Mouse (Mus musculus) forebrain, embryonic 13.5 days (tissue): Measurements from ENCODE around the gene Tnfrsf9. TPM values are rescaled to one million over a fixed set of nuclear protein-coding genes. Genes with fewer than 3 reads are reported as not detected.

ENCODE experiments used
- ATAC-seq: fragments of 200-750 bp; cut with Nextera tagmentation; 2 replicates; pipeline ENCODE4 v1.8.0; 2017
- H3K27ac ChIP-seq: fragments of 300-500 bp; sonication (generic); 2 replicates; pipeline ENCODE4 v1.5.1; 2015; ENCODE audit warnings: inconsistent platforms, mild to moderate bottlenecking, moderate library complexity
- H3K27me3 ChIP-seq: fragments of 300-500 bp; sonication (generic); 2 replicates; pipeline ENCODE4 v1.6.1; 2015; ENCODE audit warnings: mild to moderate bottlenecking, inconsistent platforms
- H3K36me3 ChIP-seq: fragments of 300-500 bp; sonication (generic); 2 replicates; pipeline ENCODE4 v1.6.1; 2015; ENCODE audit warnings: mild to moderate bottlenecking, inconsistent platforms; ENCODE audit not compliant: poor library complexity, severe bottlenecking
- H3K4me1 ChIP-seq: fragments of 300-500 bp; sonication (generic); 2 replicates; pipeline ENCODE4 v1.6.1; 2015; ENCODE audit warnings: inconsistent platforms
- H3K4me2 ChIP-seq: fragments of 300-500 bp; sonication (generic); 2 replicates; pipeline ENCODE4 v1.6.1; 2015; ENCODE audit warnings: inconsistent platforms, mild to moderate bottlenecking, moderate library complexity
- H3K4me3 ChIP-seq: fragments of 300-500 bp; sonication (generic); 2 replicates; pipeline ENCODE4 v1.5.1; 2015; ENCODE audit warnings: mild to moderate bottlenecking, inconsistent platforms
- H3K9ac ChIP-seq: fragments of 300-500 bp; sonication (generic); 2 replicates; pipeline ENCODE4 v1.6.1; 2015; ENCODE audit warnings: mild to moderate bottlenecking, inconsistent platforms
- H3K9me3 ChIP-seq: fragments of 300-500 bp; sonication (generic); replicated peaks from 2 replicates; pipeline ENCODE4 v1.6.1; 2016; ENCODE audit warnings: inconsistent platforms
- WGBS: fragments of 180-500 bp; shearing (Covaris S2); methylation state at CpG from one replicate; pipeline ENCODE4 v1.1.7; 2015; 5-methylcytosine and 5-hydroxymethylcytosine counted together
- polyA plus RNA-seq: library from polyadenylated mRNA; unstranded; fragments of >200 nt; fragmentation: Nextera tagmentation; extraction: Ambion mirVana; gene quantifications from 2 replicates; pipeline ENCODE4 v1.2.1, GENCODE M21; 2015

Tnfrsf9 gene
- polyA plus RNA-seq, 1 experiment from 2014 or later, result 0.13 TPM

- no peak overlapping the region for H3K27ac ChIP-seq
- H3K4me3 ChIP-seq, result no peak overlapping the region
- H3K36me3 ChIP-seq, result no peaks in the 10 kb centered on the region
- no peaks in the 10 kb centered on the region for H3K4me1 ChIP-seq
- H3K27me3 ChIP-seq, result no peaks in the 10 kb centered on the region
- no peak for ATAC-seq
- H3K9me3 ChIP-seq, result no peaks in the 10 kb centered on the region
- WGBS, result 47% methylated on average over 1 of the region's 1 CpGs
- H3K9ac ChIP-seq, result no peak overlapping the region
- no peak overlapping the region for H3K4me2 ChIP-seq
Measured at GRCm38 (mm10) chr4:150975145-150975544, 60.8 kb downstream of the Tnfrsf9 start.

GRCm38 (mm10) chr4:150978156-150978910 lies 64.0 kb downstream of the Tnfrsf9 start:
- H3K36me3 ChIP-seq, result no peaks in the 10 kb centered on the region
- no peak overlapping the region for H3K4me3 ChIP-seq
- WGBS, result 74% methylated on average over 21 of the region's 21 CpGs
- no peak overlapping the region for H3K4me2 ChIP-seq
- H3K4me1 ChIP-seq, result no peaks in the 10 kb centered on the region
- no peak overlapping the region for H3K27ac ChIP-seq
- H3K9ac ChIP-seq, result no peak overlapping the region
- no peaks in the 10 kb centered on the region for H3K27me3 ChIP-seq
- no peaks in the 10 kb centered on the region for H3K9me3 ChIP-seq
- ATAC-seq, result no peak

- H3K27me3 ChIP-seq, result no peaks in the 10 kb centered on the region
Measured at GRCm38 (mm10) chr4:150979455-150979854, 65.1 kb downstream of the Tnfrsf9 start.

GRCm38 (mm10) chr4:150980153-150980552 lies 65.8 kb downstream of the Tnfrsf9 start:
- no peaks in the 10 kb centered on the region for H3K4me1 ChIP-seq

More at GRCm38 (mm10) chr4:150979455-150979854, 65.1 kb downstream of the Tnfrsf9 start:
- Histone ChIP-seq H3K36me3 (no peaks in the 10 kb centered on the region), H3K27ac (no peak overlapping the region), H3K9me3 (no peaks in the 10 kb centered on the region), H3K9ac (no peak overlapping the region), H3K4me3 (no peak overlapping the region), H3K4me2 (no peak overlapping the region), H3K4me1 (no peaks in the 10 kb centered on the region)
- 87% methylated on average over 9 of the region's 9 CpGs for WGBS
- ATAC-seq, result no peak

GRCm38 (mm10) chr4:150990148-150990547 lies 75.8 kb downstream of the Tnfrsf9 start:
- H3K9me3 ChIP-seq, result no peaks in the 10 kb centered on the region
- ATAC-seq, result no peak
- H3K27ac ChIP-seq, result no peak overlapping the region
- no peaks in the 10 kb centered on the region for H3K4me1 ChIP-seq
- no peak overlapping the region for H3K9ac ChIP-seq
- no peaks in the 10 kb centered on the region for H3K27me3 ChIP-seq
- no peak overlapping the region for H3K4me2 ChIP-seq
- no peak overlapping the region for H3K4me3 ChIP-seq
- WGBS, result 50% methylated on average over 6 of the region's 6 CpGs
- H3K36me3 ChIP-seq, result no peaks in the 10 kb centered on the region

More at GRCm38 (mm10) chr4:150980153-150980552, 65.8 kb downstream of the Tnfrsf9 start:
- Histone ChIP-seq H3K27me3 (no peaks in the 10 kb centered on the region), H3K4me3 (no peak overlapping the region), H3K9me3 (no peaks in the 10 kb centered on the region), H3K27ac (no peak overlapping the region), H3K9ac (no peak overlapping the region), H3K36me3 (no peaks in the 10 kb centered on the region), H3K4me2 (no peak overlapping the region)
- WGBS, result 87% methylated on average over 5 of the region's 5 CpGs
- ATAC-seq, result no peak

Other genes with a start within 250 kb of the Tnfrsf9 start
- gene Errfi1, start 60.6 kb upstream of the Tnfrsf9 start, polyA plus RNA-seq, result 13.7 TPM in 2 replicates
- gene Park7, start 125 bp upstream of the Tnfrsf9 start, polyA plus RNA-seq, result 414 and 420 TPM in 2 replicates
- gene Uts2, start 82.5 kb downstream of the Tnfrsf9 start, polyA plus RNA-seq, result not detected in 2 replicates
- 3.5 and 4.0 TPM in 2 replicates for gene Per3, start 130.1 kb downstream of the Tnfrsf9 start, polyA plus RNA-seq
- gene Vamp3, start 143.4 kb downstream of the Tnfrsf9 start, polyA plus RNA-seq, result 77.3 and 80.1 TPM in 2 replicates
- 0.33 TPM in 1 of 2 replicates, not detected in the other for gene Gm13090, start 175.0 kb downstream of the Tnfrsf9 start, polyA plus RNA-seq